Mouse (Mus musculus) embryonic fibroblast, embryonic 13.5 days (primary cell): ENCODE results near the gene Itga8. TPM values are rescaled to one million over a fixed set of nuclear protein-coding genes. Genes with fewer than 3 reads are reported as not detected.
A peak's percentile ranks its signal among the peaks of the same experiment; 100 is the strongest.

Experiments
- H3K27ac ChIP-seq: 2 replicates; pipeline ENCODE4 v1.5.1; 2012; ENCODE audit warnings: low read length, control low read depth, inconsistent platforms; ENCODE audit not compliant: insufficient read depth
- H3K4me1 ChIP-seq: 2 replicates; pipeline ENCODE4 v1.6.1; 2011; ENCODE audit warnings: low read length; ENCODE audit not compliant: control insufficient read depth, insufficient read depth
- H3K4me3 ChIP-seq: 2 replicates; pipeline ENCODE4 v1.5.1; 2011; ENCODE audit warnings: mild to moderate bottlenecking, control low read depth, low read length; ENCODE audit not compliant: insufficient read depth
- CTCF ChIP-seq: IDR thresholded peaks from 2 replicates; pipeline ENCODE4 v1.5.1; 2011; ENCODE audit warnings: mild to moderate bottlenecking, control low read depth, low read length, moderate library complexity, borderline replicate concordance; ENCODE audit not compliant: insufficient read depth
- POLR2A ChIP-seq: IDR thresholded peaks from 2 replicates; pipeline ENCODE4 v1.6.1; 2011; ENCODE audit warnings: low read depth, mild to moderate bottlenecking, control low read depth, low read length, moderate library complexity
- polyA plus RNA-seq: library from polyadenylated mRNA; stranded (reverse); fragments of >200 nt; gene quantifications from 2 replicates; pipeline ENCODE4 v1.2.4, GENCODE M21; 2011; ENCODE audit warnings: low read depth; ENCODE audit not compliant: missing spikeins, insufficient read length

The Itga8 gene
- polyA plus RNA-seq, 1 experiment, result 48.7 TPM

DNA sequence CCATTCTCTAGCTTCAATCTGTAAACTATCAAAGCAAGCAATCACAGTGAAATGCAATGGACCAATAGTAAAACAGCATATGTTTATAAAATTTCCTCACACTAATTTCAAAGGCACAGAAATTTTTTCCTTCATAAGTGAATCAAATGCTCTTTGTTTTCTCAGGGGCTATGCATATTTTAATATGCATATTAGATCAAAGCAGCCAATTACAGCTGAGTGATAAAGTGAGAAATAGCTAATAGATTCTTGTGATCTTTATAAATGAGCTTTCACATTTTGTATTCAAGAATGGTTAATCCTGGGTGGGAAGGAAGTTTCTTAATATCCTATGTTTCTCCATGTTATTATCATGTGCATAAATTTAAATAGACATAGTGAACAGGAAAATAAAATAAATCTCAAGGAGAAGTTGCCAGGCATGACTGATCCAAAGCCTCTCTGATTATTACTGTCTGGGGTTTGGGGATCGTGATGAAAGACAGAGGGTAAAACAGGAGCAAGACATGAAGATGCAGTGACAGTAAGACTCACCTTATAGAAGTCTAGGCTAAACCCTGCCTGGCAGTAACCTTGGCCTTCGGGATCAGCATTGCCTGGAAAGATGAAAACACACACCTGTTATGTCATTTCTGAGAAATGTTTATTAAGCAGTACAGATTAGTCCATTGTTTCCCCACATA, 44.9 kb downstream of the Itga8 start:
- no peaks in the 10 kb centered on the region for H3K4me1 ChIP-seq
- H3K4me3 ChIP-seq, result no peak overlapping the region
- TF ChIP-seq POLR2A, result no peak
- no peak for TF ChIP-seq CTCF
- no peak overlapping the region for H3K27ac ChIP-seq

DNA sequence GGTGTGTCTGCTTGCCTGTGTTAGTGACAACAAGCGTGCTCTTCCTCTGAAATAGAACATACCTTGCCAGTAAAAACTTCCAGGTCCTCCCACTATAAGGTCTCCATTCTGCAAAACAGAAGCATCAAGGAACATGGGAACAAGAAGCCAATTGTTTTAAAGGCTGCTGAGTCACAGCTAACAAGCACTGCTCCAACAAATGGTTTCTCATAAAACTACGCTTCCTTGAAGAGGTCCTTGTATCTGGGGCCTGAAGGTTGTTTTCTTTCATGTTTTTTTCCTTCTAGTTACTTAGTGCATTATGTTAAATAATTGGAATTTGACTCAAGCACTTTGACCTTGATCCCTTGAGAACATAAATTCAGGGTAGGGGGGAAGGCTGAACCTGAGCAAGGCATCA, 45.8 kb downstream of the Itga8 start:
- H3K27ac ChIP-seq, result no peak overlapping the region

DNA sequence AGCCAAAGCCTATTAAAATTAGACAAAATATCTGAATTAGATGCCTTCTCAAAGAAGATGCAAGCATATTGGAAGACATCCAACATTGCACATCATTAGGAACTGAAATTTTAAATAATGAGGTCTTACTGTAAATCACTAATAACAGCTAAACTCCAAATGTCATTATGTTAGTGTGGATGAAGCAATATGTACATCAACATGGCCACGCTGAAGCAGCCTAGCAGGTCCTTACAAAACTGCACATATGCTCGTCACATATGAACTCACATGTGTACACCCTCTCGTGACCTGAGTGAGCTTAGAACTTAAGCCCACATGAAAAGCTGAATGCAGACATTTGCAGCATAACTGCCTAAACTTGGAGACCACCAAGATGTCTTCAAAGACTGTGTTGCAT, 66.4 kb downstream of the Itga8 start:
- H3K4me1 ChIP-seq, result no peaks in the 10 kb centered on the region
- H3K27ac ChIP-seq, result no peak overlapping the region
- no peak for TF ChIP-seq CTCF
- no peak for TF ChIP-seq POLR2A
- no peak overlapping the region for H3K4me3 ChIP-seq

More for the DNA sequence above, 45.8 kb downstream of the Itga8 start:
- no peak for TF ChIP-seq POLR2A
- no peak for TF ChIP-seq CTCF
- no peaks in the 10 kb centered on the region for H3K4me1 ChIP-seq
- H3K4me3 ChIP-seq, result no peak overlapping the region

DNA sequence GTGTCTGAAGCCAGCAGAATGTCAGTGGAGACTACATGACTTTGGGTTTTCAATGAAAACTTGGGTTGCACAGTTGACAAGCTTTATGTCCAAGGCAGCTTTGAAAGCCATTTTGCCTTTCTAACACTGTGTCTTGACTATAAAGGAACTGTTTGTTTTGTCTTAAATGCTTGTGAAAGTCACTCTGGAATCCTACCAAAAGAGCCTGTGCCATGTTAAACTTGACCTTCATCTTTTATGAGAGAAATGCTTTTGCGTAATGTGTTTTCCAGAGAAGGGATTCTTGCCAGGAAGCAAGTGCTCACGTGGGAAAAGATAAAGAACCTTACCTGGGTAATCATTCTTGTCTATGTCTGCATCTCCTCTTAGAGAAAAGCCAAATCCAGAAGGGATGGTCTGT, 72.0 kb downstream of the Itga8 start:
- no peak overlapping the region for H3K4me3 ChIP-seq
- H3K4me1 ChIP-seq, result no peaks in the 10 kb centered on the region
- TF ChIP-seq CTCF (no peak), POLR2A (no peak)
- no peak overlapping the region for H3K27ac ChIP-seq

DNA sequence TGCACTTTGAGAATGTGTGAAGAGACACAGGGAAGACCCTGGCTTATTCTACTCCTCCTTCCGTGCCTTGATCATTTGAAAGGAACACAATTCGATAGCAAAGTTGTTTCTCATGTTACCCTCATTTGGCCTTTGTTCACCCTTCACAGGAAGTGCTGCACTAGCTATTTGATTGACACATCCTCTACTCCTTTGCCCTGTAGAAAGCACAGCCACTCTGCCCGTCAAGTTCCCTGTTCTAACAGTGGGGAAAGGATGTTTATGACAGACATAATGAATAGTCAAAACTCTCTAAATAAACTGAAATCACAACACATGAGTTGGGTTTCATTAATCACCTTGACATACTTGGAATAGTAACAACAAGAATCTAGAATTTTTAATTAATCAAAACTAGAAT, 73.4 kb downstream of the Itga8 start:
- Histone ChIP-seq H3K27ac (no peak overlapping the region), H3K4me3 (no peak overlapping the region), H3K4me1 (no peaks in the 10 kb centered on the region)
- TF ChIP-seq POLR2A, result no peak
- TF ChIP-seq CTCF, result no peak

DNA sequence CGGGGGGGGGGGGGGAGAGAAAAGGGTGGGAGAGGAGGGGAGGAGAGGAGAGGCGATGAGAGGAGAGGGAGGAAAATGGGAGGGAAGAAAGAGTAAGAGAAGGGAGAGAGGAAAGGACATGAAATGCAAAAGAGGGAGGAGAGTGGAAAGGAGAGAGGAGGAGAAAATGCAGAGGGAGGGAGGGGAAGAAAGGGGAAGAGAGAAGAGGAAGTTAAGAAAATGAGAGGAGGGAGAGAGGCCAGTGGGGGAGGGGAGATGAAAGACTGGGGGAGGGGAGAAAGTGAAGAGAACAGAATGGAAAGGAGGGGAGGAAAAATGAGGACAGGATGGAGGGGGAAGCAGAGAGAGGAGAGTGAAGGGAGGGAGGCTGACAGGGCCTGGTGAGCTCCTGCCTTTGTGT, 74.5 kb downstream of the Itga8 start:
- H3K4me3 ChIP-seq, result no peak overlapping the region
- TF ChIP-seq CTCF (no peak), POLR2A (no peak)
- H3K4me1 ChIP-seq, result no peaks in the 10 kb centered on the region
- no peak overlapping the region for H3K27ac ChIP-seq

DNA sequence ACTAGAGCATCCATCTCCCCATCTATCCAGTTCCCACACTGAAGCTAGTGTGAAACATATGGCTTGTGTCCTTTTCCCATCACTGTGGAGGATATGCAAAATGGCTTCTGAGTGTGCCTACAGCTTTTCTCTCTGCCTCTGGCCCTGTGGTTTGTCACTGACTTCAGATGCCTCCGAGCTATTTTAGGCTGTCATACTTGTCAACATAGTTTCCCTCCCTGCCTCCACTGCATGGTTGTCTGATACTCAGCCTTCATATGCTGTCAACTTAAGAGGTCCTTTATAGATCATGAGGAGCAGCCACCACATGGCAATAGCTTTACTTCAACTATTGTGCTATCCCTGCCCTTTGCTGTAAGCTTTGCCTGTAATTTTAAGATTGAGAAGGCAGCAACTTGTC, 75.4 kb downstream of the Itga8 start:
- no peak overlapping the region for H3K4me3 ChIP-seq

DNA sequence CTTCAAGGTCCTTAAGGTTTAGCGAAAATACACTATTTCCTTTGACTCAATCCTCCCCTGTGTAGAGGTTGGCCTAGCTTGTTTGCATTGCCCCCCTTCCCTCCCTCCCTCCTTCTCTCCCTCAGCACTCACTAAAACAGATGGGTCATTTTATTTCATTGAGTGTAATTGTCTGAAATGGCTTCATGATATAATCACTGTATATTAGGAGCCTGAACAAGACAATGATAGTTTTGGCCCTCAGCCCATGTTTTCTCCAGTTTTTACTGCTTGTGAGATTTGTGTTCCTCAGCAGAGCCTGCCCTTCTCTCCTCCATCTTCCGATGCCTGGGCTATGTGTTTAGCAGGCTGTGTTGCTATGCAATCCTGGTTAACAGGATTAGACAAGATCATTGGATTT, 80.1 kb downstream of the Itga8 start:
- H3K27ac ChIP-seq, result no peak overlapping the region
- H3K4me1 ChIP-seq, result no peaks in the 10 kb centered on the region
- TF ChIP-seq CTCF, result no peak
- no peak for TF ChIP-seq POLR2A
- no peak overlapping the region for H3K4me3 ChIP-seq

More for the DNA sequence above, 75.4 kb downstream of the Itga8 start:
- no peak overlapping the region for H3K27ac ChIP-seq
- no peak for TF ChIP-seq POLR2A
- TF ChIP-seq CTCF, result no peak
- no peaks in the 10 kb centered on the region for H3K4me1 ChIP-seq

DNA sequence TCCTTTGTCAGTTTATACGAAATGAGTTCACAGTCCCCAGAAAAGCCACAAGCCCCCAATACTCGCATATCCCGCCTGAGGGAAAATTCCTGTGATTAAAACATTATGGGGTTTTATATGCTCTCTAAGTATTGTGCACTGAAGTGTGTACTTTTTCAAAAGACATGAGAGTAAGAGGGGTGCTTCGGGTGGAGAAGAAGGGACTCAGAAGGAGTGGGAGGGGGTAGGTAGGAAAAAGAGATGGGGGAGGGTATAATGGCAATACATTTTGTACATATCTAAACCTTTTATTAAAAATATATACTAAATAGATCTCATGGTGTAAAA, 88.3 kb downstream of the Itga8 start:
- TF ChIP-seq POLR2A (no peak), CTCF (no peak)

DNA sequence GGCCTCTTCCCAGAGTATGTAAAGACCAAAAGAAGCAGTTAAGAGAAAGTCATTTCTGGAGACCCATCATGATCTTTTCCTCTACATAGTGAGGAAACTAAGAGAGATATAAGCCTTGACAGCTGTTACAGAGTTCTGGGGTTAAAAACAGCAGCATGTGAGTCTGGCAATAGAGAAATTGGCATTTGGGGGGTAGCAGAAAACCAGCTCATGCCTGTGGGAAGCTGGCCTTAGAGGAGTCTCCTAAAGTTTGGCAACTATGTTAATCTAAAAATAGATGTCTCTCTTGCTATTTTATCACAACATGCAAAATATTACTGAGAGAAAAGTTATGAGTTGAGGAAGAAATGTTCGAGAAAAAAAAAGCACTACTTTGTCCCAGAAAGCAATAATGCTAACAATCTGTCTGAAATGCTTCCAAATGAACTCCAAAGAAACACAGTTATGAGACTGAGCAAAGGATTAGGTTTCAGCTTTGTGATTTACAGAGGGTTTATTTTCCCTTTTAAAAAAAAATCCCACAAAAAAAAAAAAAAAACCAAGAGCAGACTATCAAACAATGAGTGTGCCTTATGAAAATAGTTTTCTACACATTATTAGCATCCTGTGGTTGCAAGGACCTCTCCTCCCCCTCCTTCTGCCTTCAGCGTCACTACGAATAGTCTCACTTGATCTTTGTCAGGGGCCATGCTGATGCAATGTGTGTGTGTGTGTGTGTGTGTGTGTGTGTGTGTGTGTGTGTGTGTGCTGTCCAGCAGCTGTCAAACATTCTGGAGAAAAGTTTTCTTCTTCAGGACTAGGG, 88.9 kb downstream of the Itga8 start:
- H3K4me1 ChIP-seq, result peaks cover 3% of the 10 kb centered on the region; the same call in 1 of the 2 replicates
- H3K27ac ChIP-seq, result peak overlapping the region; percentile 90
- TF ChIP-seq POLR2A (no peak), CTCF (no peak)
- no peak overlapping the region for H3K4me3 ChIP-seq

More for the DNA sequence above, 88.3 kb downstream of the Itga8 start:
- H3K27ac ChIP-seq, result peak overlapping the region; percentile 77
- no peak overlapping the region for H3K4me3 ChIP-seq
- no peaks in the 10 kb centered on the region; the same call in 1 of the 2 replicates for H3K4me1 ChIP-seq

DNA sequence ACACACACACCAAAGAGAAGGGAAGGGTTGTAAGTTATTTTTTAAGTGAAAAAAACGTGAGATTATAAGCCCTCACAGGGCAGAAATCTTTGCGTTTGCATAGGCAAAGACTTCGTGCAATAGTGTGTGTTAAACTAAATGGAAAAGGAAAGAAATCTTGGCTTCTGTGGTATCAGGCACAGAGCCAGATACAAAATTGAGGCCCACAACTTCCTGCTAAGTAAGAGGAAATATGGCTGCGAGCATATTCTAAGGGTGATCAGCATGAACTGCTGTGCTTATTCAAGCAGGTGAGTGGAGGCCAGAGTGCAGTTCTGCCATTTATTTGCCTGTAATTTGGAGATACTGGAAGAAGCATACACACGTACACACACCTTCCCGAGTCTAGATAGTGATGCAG, 93.6 kb downstream of the Itga8 start:
- TF ChIP-seq CTCF (no peak), POLR2A (no peak)
- H3K4me3 ChIP-seq, result no peak overlapping the region
- no peak overlapping the region for H3K27ac ChIP-seq
- peaks cover 3% of the 10 kb centered on the region; the same call in 1 of the 2 replicates for H3K4me1 ChIP-seq
